Mouse (Mus musculus) left cerebral cortex, adult 2 months (tissue): ENCODE measurements around the gene Smg9. TPM values are rescaled to one million over a fixed set of nuclear protein-coding genes. Genes with fewer than 3 reads are reported as not detected.

Experiments
- DNase-seq, 2 experiments: peaks; one replicate each; pipeline ENCODE4 v3.0.0; 2021 to 2022; ENCODE audit warnings: low spot score in 2 of 2, mixed read lengths in 1 of 2; ENCODE audit errors: extremely low spot score in 1 of 2
- H3K27ac ChIP-seq: fragments of 200-600 bp; 2 replicates; pipeline ENCODE4 v1.8.1; 2022
- H3K4me3 ChIP-seq: fragments of 200-600 bp; 2 replicates; pipeline ENCODE4 v1.8.1; 2022
- CTCF ChIP-seq: fragments of 200-600 bp; IDR thresholded peaks from 2 replicates; pipeline ENCODE4 v1.8.1; 2022; ENCODE audit warnings: antibody characterized with exemption, mild to moderate bottlenecking, moderate library complexity
- intact Hi-C: fragments of 180-260 bp; cut with DNase I; formaldehyde crosslinking; loops from one replicate; pipeline ENCODE4 v1.15.1; 2025
- total RNA-seq, 2 experiments: library from RNA; stranded (reverse); gene quantifications; 2 replicates each; pipeline ENCODE4 v1.2.3; 2021

Smg9 gene
- total RNA-seq, 2 experiments from 2014 or later = 43.7 to 47.5 TPM

DNA sequence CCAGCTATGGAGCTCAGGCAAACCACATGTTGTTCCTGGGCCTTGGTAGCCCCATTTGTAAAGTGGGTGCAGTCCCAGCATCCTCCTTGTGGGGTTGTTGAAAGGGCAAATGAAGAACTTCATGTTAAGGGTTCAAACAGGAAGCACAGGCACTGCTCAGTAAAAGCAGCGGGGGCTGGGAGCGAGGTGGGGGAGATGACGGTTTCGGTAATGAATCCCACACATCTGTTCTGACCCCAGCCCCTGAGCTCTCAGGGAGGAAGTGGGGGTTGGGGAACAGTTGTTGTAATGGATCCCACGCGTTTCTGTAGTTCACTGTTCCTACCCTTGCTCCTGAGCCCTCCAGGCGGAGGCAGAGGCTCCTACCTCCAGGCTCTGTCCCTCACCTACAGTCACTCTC is 19.5 kb upstream of the Smg9 start:
- intact Hi-C loops = no loop called here
- H3K27ac ChIP-seq = no peak overlapping the region

DNA sequence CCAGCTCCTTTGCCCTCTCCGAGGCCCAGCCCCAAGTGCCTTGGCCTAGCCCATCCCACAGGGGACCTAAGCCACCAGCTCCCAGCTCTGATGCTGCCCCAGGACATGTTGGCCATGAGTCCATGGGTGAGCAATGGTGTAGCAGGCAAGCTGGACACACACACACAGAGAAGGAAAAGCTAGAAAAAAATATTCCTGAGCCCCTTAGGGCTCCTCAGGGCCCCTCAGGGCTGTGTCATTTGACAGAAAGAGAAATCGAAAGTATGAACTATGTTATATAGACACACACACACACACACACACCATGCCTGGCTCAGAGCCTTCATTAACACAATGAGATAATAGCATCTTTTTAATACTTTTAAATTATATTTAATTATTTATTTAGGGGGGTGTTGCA is 19.0 kb upstream of the Smg9 start:
- no peak for DNase-seq
- no peak for TF ChIP-seq CTCF
- intact Hi-C loops = no loop called here
- no peak overlapping the region for H3K27ac ChIP-seq
- H3K4me3 ChIP-seq = no peak overlapping the region

More for the DNA sequence above, 19.5 kb upstream of the Smg9 start:
- no peak overlapping the region for H3K4me3 ChIP-seq
- no peak for DNase-seq
- no peak for TF ChIP-seq CTCF

DNA sequence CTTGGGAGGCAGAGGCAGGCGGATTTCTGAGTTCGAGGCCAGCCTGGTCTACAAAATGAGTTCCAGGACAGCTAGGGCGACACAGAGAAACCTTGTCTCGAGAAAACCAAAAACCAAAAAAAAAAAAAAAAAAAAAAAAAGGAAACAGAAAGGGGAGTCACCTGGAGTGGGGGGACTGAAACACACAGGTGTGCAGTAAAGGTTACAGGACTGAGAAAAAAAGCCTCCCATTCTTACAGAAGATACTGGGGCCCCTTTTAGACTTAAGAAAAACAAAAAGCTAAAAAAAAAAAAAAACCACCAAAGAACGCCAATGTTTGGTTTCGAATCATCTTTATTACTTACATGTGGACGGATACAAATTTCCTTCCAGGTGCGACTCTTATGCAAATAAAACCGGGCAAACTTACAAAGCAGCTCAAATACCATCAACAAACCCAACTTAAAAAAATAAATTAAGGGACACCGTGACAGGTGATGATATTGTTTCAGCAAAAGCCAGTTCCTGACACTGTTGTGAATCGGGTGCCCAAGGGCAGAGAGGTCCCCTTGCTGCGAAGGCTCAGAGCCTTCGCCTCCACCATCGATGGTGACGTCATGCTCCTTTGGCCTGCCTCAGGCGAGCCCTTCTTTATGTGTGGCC is 16.6 kb upstream of the Smg9 start:
- DNase-seq = no peak
- intact Hi-C loops = no loop called here
- TF ChIP-seq CTCF = no peak
- H3K27ac ChIP-seq = no peak overlapping the region
- no peak overlapping the region for H3K4me3 ChIP-seq

DNA sequence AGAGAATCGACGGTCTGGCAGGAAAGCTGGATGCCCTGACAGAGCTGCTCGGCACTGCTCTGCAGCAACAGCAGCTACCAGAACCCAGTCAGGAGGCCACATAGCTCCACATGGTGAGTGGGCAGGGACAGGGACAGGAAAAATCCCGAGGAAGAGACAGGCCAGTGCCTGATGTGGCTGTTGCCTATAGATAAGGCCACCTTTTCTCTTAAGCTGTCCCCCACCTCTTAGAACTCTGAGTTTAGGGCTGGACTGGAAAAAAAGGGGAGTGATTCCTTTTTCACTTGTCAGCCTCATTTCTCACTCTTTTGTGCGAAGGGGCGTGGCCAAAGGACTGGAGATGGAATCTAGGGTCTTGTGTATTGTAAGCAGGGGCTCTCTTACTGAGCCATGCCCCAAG is 15.3 kb upstream of the Smg9 start:
- DNase-seq = no peak
- TF ChIP-seq CTCF = no peak

DNA sequence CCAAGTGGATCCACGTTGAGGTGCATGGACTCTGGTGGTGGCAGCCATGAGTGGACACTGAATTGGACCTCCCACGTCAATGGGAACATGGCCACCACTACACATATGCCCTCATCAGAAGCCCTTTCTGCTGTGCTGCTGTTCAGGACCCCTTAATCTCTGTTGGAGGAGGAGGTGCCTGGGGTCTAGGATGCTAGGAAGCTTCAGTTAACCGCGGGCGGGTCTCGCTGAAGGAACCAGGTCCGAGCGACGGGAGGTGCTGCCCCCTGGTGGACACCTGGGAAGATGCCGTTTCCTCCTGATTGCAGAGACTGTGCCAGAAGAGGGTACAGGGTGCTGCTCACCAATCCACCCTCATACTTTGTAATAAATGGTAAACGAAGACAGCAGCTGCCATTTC is 14.6 kb upstream of the Smg9 start:
- Histone ChIP-seq H3K27ac (no peak overlapping the region), H3K4me3 (no peak overlapping the region)
- intact Hi-C loops = loop anchor here (1.0 kb wide), 2 partner anchors 21 to 49 kb away; no protein-coding TSS in a partner anchor

More for the DNA sequence above, 15.3 kb upstream of the Smg9 start:
- Histone ChIP-seq H3K4me3 (no peak overlapping the region), H3K27ac (no peak overlapping the region)
- intact Hi-C loops = no loop called here

DNA sequence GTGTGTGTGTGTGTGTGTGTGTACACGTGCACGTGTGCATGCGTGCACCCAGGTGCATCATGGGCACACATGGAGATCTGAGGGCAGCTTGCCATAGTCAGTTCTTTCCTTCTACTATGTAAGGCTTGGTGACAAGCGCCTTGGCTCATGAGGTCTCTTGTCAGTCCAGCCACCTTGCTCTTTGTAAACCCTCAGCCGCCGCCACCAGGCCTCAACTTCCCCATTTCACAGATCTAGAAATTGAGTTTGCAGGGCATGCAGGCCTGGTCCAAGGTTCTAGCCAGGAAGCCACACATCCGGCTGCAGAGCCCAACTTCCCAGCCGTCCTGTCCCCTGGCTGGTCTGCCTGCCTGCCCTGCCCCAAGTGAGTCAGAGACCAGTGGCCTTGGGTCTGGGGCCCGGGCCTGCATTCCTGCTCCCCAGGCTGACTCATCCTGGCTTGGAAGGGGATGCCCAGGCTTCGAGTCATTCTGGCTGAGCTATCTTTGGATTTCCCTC is 12.3 kb upstream of the Smg9 start:
- TF ChIP-seq CTCF = no peak
- Histone ChIP-seq H3K4me3 (no peak overlapping the region), H3K27ac (no peak overlapping the region)
- intact Hi-C loops = no loop called here
- no peak for DNase-seq

More for the DNA sequence above, 14.6 kb upstream of the Smg9 start:
- peak; percentile 95 for TF ChIP-seq CTCF
- DNase-seq = peak; percentile 70 to 81

DNA sequence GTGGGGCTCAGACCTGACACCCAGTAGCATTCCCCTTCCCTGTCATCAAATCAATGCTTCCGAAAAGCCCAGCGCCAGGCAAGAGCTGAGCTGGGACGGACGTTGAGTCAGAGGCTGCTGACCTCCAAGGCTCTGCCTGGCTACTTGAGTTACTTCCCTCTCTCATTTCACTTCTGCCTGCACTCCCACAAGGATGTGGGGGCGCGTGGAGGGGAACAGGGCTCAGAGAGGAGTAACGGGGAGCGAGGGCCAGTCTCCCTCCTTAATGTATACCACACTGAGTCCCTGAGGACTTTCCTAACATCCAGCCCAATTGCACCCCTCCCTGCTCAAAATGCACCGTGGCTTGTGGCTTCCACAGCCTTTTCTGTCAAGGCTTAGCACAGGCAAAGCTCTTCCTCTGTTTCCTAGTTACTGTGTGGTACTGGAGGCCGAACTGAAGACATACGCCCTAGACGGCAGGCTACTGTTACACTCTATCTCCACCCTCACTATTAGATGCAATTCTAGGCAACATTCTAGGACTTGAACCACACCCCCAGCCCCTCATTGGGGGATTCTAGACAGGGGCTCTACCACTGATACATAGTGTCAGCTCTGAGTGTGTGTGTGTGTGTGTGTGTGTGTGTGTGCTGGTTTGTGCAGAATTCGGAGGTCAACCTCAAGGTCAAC is 9.8 kb upstream of the Smg9 start:
- DNase-seq = no peak
- no peak overlapping the region for H3K4me3 ChIP-seq
- no peak overlapping the region for H3K27ac ChIP-seq
- TF ChIP-seq CTCF = no peak
- intact Hi-C loops = no loop called here

DNA sequence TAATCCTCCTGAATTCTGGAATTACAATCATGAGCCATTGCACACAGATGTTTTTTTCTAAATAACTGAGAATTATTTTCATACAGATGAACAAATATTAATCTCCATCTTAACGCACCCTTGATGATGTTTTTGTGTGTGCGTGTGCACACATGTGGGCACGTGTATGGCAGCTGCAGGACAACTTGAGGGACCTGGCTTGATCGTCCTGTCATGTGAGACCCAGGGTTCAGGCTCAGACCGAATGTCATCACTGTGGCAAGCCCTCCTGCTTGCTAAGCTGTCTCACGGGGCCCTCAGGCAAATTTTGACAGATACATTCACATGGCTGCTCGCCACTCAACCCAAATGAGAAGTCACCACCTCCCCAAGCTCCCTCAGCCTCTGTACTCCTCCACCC is 8.9 kb upstream of the Smg9 start:
- intact Hi-C loops = no loop called here
- no peak for TF ChIP-seq CTCF
- no peak overlapping the region for H3K4me3 ChIP-seq
- H3K27ac ChIP-seq = no peak overlapping the region
- no peak for DNase-seq

DNA sequence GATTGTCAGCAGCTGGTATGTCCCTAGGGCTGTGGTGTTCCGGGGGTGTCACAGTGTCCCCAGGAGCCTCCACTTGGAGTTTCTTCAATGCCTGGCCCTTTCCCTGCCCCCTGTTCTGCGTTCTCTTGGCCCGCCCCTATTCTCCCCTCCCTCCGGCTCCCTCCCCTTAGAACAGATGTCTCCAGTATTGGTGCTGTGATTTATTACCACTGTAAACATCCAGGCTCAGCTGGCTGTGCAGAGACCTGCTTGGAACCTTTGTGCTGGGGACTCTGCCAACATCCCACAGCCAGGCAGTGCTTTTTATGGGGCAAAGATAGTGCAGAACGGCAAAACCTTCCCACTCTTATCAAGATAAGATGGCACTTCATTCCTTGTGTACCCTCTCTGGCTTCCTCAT is 8.3 kb upstream of the Smg9 start:
- Histone ChIP-seq H3K4me3 (no peak overlapping the region), H3K27ac (no peak overlapping the region)
- TF ChIP-seq CTCF = no peak
- no peak for DNase-seq
- intact Hi-C loops = no loop called here

DNA sequence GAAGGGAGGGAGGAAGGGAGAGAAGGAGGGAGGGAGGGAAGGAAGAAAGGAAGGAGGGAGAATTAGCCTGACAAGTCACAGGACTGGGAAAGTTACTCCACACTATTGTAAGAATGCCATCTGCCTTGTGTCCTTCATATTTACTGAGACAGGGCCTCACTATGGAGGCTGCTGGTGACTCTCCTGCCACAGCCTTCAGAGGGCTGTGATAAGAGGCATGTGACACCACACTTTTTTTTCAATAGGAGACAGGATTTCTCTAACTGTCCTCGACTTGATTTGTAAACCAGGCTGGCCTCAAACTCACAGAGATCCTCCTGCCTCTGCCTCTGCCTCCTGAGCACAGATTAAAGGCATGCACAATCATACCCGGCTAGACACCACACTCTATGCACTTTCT is 7.7 kb upstream of the Smg9 start:
- Histone ChIP-seq H3K4me3 (no peak overlapping the region), H3K27ac (no peak overlapping the region)
- intact Hi-C loops = no loop called here
- no peak for TF ChIP-seq CTCF
- DNase-seq = no peak

DNA sequence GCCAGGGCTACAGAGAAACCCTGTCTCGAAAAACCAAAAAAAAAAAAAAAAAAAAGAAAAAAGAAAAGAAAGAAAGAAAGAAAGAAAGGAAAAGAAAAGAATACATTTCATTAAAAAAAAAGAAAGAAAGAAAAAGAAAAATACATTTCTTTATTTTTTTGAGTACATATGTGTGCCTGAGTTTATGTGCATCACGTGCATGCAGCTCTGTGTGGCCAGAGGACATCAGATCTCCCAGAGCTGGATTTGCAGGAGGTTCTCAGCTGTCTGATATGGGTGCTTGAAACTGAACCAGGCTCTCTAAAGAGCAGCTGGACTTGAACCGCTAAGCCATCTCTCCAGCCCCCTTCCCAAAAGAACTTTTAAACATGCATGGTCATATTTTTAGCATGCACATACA is 5.4 kb upstream of the Smg9 start:
- no peak overlapping the region for H3K4me3 ChIP-seq
- no peak for TF ChIP-seq CTCF
- intact Hi-C loops = no loop called here
- DNase-seq = no peak
- H3K27ac ChIP-seq = no peak overlapping the region

DNA sequence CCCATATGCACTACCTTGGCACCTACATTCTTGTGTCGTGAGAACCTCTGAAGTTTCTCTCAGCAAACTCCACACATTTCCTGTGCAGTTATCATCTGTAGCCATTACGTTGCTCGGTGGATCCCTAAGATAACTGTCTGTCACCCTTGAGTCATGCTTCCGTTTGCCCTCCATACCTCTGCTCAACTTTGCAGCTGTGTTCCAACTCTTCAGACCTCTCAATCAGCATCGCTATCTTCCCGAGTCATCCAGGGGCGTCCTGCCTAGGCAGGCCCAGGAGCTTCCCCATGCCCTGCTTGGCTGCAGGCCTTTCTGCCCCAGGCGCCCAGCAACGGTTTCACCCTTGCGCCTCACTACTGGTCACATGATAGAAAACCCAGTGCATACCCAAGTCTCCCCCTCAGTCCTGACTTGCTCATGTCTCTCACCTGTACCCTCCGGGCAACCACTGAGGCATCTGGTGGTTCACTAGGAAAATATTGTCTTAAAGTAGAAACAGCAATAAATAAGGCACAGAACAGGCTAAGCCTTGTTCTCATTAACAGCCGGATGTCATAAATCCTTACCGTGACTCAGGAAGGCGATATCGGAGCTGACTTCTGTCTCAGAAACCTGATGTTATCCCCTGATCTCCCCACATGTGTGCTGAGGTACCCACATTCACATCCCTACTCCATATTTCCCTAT is 4.8 kb upstream of the Smg9 start:
- no peak for DNase-seq
- Histone ChIP-seq H3K4me3 (no peak overlapping the region), H3K27ac (no peak overlapping the region)
- TF ChIP-seq CTCF = no peak
- intact Hi-C loops = no loop called here

DNA sequence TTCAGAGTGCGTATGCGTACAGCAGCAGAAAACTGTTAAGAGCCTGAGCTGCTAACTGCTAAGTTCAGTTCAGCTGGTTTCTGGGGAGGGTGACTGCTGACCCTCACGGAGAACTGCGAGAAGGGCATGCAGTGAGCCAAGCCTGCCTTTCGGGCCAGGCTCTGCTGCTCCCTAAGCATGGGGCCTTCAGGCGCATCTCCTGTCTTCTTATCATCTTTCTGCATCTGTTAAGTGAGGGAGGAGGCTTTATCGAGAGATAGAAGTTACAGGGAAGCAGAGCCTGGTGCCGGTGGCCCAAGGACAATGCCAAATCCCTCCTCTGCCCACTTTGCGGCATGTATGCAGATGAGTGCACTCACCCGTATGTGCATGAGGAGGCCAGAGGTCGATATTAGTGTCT is 2.6 kb upstream of the Smg9 start:
- intact Hi-C loops = no loop called here
- Histone ChIP-seq H3K4me3 (no peak overlapping the region), H3K27ac (no peak overlapping the region)
- no peak for TF ChIP-seq CTCF
- no peak for DNase-seq
